Mouse (Mus musculus): ENCODE measurements around the gene Klc3.

The Klc3 gene

DNA sequence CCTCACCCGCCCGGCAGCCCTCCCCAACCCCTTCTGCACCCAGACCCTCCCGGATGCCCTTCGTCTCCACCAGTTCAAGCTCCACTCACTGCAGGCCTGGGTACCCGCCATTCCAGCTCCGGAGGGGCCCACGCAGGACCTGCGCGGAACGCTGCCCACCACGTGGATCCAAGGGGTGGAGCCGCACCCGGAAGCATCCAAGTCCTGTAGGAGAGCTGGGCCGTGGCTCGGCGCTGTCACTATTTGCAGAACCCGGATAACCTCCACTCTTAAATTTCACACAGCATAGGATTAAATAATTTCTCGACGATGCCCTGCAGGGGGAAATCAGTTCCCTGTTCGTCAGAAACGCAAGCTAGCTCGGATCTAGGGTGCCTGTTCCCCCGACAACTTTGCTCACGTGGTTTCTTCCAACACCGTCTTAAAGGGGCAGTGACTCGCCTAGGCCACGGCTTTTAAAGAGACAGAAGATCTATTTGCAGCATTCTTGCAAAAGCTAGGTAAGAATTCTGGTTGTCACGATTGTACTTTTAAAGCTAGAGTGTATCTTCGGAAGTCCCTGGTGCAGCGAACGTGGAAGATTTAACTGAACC is 44.5 kb downstream of the Klc3 start, which contains the start of the genes Cd3eap and Ppp1r13l:
Gene Cd3eap (minus strand): TSS at position 185 of the 593 bp plus-strand sequence.
Gene Ppp1r13l (plus strand): TSS at position 451 of the 593 bp plus-strand sequence.
- DNase-seq = peak; percentile 86

DNA sequence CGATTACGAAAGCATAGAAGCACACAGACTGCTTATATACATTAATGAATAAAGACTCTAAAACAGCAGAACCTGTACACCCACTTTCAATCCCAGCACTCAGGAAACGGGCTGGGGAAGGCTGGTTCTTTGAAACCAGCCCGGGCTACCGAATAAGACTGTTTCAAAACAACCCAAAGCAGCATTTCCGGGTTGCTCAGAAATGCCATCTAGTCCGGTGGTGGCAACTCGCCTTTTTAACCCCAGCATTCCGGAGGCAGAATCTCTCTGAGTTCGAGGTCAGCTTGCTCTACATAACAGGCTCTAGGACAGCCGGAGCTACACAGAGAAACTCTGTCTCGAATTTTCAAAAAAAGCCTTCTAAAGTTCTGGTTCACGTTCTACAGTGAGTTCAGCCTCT is 45.3 kb downstream of the Klc3 start:
- no peak for DNase-seq

- DNase-seq = no peak
Observed at GRCm38 (mm10) chr7:19357381-19358375, 46.2 kb downstream of the Klc3 start.

DNA sequence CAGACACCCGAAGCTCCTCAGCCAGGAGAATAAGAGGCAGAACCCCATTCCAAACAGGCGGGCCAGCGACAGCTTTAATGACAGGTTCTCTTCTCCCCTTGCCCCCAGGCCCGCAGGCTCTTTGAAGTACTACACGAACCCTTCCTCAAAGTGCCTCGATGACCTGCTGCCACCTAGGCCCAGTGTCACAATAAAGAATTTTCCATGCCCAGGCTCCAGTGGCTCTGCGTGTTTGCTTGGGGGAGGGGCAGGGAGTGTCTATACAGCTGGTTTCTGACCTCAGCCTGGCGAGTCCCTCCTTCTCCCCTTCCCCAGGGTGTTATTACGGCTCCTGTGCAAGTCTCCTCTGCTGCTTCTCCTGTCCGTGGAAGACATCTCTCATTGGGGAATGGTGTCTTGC is 47.6 kb downstream of the Klc3 start:
- DNase-seq = no peak

DNA sequence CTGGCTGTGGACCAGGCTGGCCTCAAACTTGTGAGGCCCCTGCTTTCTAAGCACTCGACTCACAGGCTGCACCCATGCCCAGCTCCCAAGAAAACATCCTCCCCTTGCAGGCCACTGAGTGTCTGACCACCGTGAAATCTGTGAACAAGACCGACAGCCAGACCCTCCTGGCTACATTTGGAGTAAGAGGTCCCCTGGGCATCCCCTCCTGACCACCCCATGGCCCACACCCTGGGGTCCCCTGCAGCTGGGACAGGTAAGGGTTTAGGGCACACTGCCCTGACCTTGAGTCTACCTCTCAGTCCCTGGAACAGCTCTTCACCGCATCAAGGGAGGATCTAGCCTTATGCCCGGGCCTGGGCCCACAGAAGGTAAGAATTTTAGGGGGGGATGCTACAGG is 48.9 kb downstream of the Klc3 start:
- no peak for DNase-seq

DNA sequence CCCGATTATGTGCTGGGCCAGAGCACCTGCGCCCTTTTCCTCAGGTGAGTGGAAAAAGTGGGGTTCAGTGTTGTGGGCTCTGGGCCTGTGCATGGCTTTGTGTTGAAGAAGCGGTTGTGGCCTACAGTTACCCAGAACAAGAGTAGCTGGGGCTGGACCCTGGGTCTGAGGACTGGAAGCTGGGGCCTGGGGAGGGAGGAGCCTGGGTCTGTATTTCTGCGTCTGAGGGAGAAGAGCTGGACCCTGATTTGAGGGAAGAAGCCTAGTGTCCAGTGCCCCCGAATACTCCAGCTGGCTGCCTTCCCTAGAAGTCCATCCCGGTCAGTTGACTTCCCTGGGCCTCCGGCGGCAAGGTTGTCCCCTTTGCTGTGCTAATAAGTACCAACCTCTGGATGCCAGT is 53.7 kb downstream of the Klc3 start:
- no peak for DNase-seq

DNA sequence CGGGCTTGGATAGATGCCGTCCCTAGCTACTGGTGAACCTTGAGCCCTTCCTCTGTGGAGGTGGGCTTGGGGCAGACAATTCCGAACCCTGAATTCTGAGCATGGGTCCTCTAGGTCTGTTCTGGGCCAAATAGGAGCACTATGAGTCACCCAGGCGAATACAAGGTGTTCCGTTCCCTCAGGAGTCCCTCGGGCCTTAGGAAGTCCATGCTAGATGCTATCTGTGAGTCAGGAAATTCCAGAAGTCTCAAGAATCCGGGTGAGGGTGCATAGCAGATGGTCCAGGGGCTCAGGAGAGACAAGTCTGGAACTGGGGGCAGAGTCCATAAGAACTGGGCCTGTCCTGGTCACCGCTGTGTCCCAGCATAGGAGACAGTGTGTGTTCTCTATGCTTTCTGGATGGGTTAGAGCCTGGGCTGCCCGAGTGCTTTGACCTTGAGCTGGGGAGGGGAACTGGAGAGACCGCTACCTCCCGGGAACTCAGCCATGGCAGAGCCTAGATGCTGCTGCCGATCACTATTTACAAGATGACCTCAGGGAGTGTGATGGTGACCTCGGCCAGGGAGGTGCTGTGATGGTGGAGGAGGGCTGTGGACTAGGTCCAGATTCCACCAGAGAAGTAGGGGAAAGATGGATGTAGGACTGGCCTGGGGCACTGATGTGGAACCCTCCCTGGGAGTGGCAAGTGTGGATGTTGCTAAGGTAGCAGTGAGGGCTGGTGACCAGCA is 54.6 kb downstream of the Klc3 start:
- DNase-seq = no peak

DNA sequence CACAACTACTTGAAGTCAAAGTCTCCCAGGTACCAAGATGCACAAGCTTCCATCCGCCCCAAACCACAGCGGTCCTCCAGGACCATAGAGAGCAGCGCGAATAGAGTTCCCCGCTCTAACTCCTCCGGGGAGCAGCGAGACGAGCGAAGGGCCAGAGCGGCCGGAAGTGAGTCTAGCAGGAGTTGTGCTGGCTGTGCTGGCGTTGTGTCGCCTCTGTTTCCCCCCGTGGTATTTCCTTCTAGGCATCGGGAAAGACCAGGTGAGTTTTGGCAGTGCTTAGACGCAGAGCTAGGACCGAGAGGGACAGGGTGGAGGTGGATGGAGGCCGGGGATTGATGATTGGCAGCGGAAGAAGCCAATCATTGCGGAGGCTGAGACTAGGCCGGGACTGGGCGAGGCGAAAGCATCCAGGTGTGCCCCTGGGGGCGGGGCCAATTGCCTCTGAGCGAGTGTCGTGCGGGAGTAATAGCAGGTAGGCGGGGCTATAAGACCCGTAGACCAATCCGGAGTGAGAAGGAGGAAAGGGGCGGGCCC is 58.9 kb downstream of the Klc3 start:
- DNase-seq = peak; percentile 93

Measured in lung, postnatal 14 days (tissue).